Mouse (Mus musculus) embryonic facial prominence, embryonic 14.5 days (tissue): ENCODE measurements around the gene Rnf123. TPM values are rescaled to one million over a fixed set of nuclear protein-coding genes. Genes with fewer than 3 reads are reported as not detected.

Experiments
- ATAC-seq: fragments of 200-750 bp; cut with Nextera tagmentation; 2 replicates; pipeline ENCODE4 v1.8.0; 2017; ENCODE audit warnings: low read depth, moderate number of reproducible peaks, moderate TSS enrichment
- DNase-seq: peaks from one replicate; pipeline ENCODE4 v3.0.0-alpha.2; 2015; ENCODE audit warnings: low spot score
- H3K27ac ChIP-seq: fragments of 300-500 bp; sonication (generic); replicated peaks from 2 replicates; pipeline ENCODE4 v1.5.1; 2014; ENCODE audit warnings: low read depth, mild to moderate bottlenecking, low read length, moderate library complexity
- H3K27me3 ChIP-seq: fragments of 300-500 bp; sonication (generic); replicated peaks from 2 replicates; pipeline ENCODE4 v1.6.1; 2014; ENCODE audit warnings: low read length; ENCODE audit not compliant: control insufficient read depth, insufficient read depth
- H3K36me3 ChIP-seq: fragments of 300-500 bp; sonication (generic); 2 replicates; pipeline ENCODE4 v1.6.1; 2014; ENCODE audit warnings: low read length, mixed read lengths; ENCODE audit not compliant: control insufficient read depth, insufficient read depth
- H3K4me1 ChIP-seq: fragments of 300-500 bp; sonication (generic); 2 replicates; pipeline ENCODE4 v1.6.1; 2014; ENCODE audit warnings: antibody characterized with exemption, low read length; ENCODE audit not compliant: control insufficient read depth, insufficient read depth
- H3K4me2 ChIP-seq: fragments of 300-500 bp; sonication (generic); 2 replicates; pipeline ENCODE4 v1.6.1; 2014; ENCODE audit warnings: low read depth, mild to moderate bottlenecking, low read length, moderate library complexity, mixed read lengths
- H3K4me3 ChIP-seq: fragments of 300-500 bp; sonication (generic); 2 replicates; pipeline ENCODE4 v1.5.1; 2014; ENCODE audit warnings: low read depth, mild to moderate bottlenecking, low read length
- H3K9ac ChIP-seq: fragments of 300-500 bp; sonication (generic); 2 replicates; pipeline ENCODE4 v1.6.1; 2014; ENCODE audit warnings: low read depth, mild to moderate bottlenecking, low read length, moderate library complexity, mixed read lengths
- H3K9me3 ChIP-seq: fragments of 300-500 bp; sonication (generic); 2 replicates; pipeline ENCODE4 v1.6.1; 2016; ENCODE audit warnings: low read length; ENCODE audit not compliant: control insufficient read depth
- WGBS: fragments of 180-500 bp; shearing (Covaris S2); extraction: QIAGEN DNeasy Blood & Tissue Kit; methylation state at CpG from one replicate; pipeline ENCODE4 v1.1.7; 2014; 5-methylcytosine and 5-hydroxymethylcytosine counted together
- microRNA-seq: library from miRNA; unstranded; fragments of <30 nt; microRNA quantifications from one replicate; pipeline ENCODE4, GENCODE M21; 2016; ENCODE audit warnings: borderline number of aligned reads
- polyA plus RNA-seq: library from polyadenylated mRNA; unstranded; fragments of >200 nt; fragmentation: Nextera tagmentation; extraction: Ambion mirVana; gene quantifications from 2 replicates; pipeline ENCODE4 v1.2.1, GENCODE M21; 2014

Rnf123 gene
- polyA plus RNA-seq, 1 experiment from 2014 or later: 22.9 TPM

DNA sequence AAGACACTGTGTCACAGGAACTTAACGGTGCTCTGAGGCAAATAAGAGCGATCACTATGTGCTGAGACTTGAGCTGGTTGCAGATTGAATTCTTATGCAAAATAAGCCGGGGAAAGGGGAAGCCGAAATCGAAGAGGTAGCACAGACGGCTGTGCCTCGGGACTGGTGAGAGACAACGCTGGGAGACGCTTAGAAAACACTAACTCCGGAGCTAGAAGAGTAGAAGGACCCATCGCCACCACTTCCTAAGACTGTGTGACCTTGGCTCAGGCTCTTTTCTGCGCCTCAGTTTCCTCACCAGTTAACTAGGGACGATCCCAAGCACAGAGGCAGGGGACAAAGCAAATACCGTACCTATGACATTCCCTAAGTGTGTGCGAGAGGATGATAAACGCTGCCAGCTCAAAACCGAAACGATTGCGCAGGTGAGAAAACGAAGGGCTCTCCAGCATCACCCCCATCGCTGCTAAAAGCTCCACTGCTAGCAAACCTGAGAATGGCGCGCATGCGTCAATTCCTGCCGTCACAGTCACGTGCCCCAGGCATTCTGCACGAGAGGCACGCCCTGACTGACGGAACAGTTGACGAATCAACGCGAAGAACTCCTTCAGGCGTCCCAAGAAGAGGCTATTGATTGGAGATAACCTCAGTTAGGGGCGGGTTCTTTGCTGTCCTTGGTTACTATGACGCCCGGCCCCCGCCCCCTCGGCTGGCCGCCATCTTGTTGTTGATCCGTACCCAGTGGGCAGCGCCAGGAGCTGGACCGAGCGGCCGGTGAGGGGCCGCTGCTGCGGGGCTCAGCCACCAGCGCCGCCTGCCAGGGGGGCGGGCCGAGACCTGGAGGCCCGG is 81.0 kb downstream of the Rnf123 start, which contains the start of gene Ip6k1:
Ip6k1 (plus strand) TSS at position 580 of the 849 bp plus-strand sequence.
- peak within 1 kb of the TSS; percentile 80 for H3K4me2 ChIP-seq
- WGBS: 1% methylated on average over 50 of the region's 51 CpGs
- no peaks in the 10 kb centered on the region for H3K9me3 ChIP-seq
- H3K27me3 ChIP-seq: no peaks in the 10 kb centered on the region
- peak within 1 kb of the TSS; percentile 94 for H3K27ac ChIP-seq
- no peaks in the 10 kb centered on the region for H3K36me3 ChIP-seq
- ATAC-seq (peak; percentile 99), DNase-seq (peak; percentile 100)
- H3K4me1 ChIP-seq: peaks cover 16% of the 10 kb centered on the region
- H3K9ac ChIP-seq: peak within 1 kb of the TSS; percentile 98
- H3K4me3 ChIP-seq: peak within 1 kb of the TSS; percentile 93

Small RNAs within 50 kb of the gene (microRNA-seq; reads per million reads assigned to microRNA genes)
- gene Gm47303 (not detected), gene Mir7088 (not detected)

Other genes starting within 250 kb of the Rnf123 start
- 52.2 and 61.0 TPM in 2 replicates for gene Rbm6, start 210.1 kb downstream of the Rnf123 start, polyA plus RNA-seq
- 11.4 and 11.8 TPM in 2 replicates for gene Mon1a, start 195.2 kb downstream of the Rnf123 start, polyA plus RNA-seq
- gene Mst1r, start 176.5 kb downstream of the Rnf123 start, polyA plus RNA-seq: 2.8 and 3.1 TPM in 2 replicates
- not detected in 2 replicates for gene Actl11, start 154.9 kb downstream of the Rnf123 start, polyA plus RNA-seq
- 2.2 and 2.6 TPM in 2 replicates for gene Camkv, start 147.7 kb downstream of the Rnf123 start, polyA plus RNA-seq
- gene Traip, start 133.2 kb downstream of the Rnf123 start, polyA plus RNA-seq: 15.5 and 23.4 TPM in 2 replicates
- gene Uba7, start 107.8 kb downstream of the Rnf123 start, polyA plus RNA-seq: 25.5 and 28.1 TPM in 2 replicates
- 5.9 and 6.9 TPM in 2 replicates for gene Gm20661, start 100.3 kb downstream of the Rnf123 start, polyA plus RNA-seq
- gene Inka1, start 97.5 kb downstream of the Rnf123 start, polyA plus RNA-seq: 77.7 and 84.8 TPM in 2 replicates
- 8.6 and 12.5 TPM in 2 replicates for gene Cdhr4, start 90.8 kb downstream of the Rnf123 start, polyA plus RNA-seq
- gene Gm20662, start 87.0 kb downstream of the Rnf123 start, polyA plus RNA-seq: 0.56 TPM in 1 of 2 replicates, not detected in the other
- gene Ip6k1, start 80.8 kb downstream of the Rnf123 start, polyA plus RNA-seq: 29.0 and 31.5 TPM in 2 replicates
- 36.6 and 37.0 TPM in 2 replicates for gene Gmppb, start 34.1 kb downstream of the Rnf123 start, polyA plus RNA-seq
- gene Amigo3, start 30.2 kb downstream of the Rnf123 start, polyA plus RNA-seq: 4.1 and 4.6 TPM in 2 replicates
- gene Mst1, start 2.9 kb downstream of the Rnf123 start, polyA plus RNA-seq: 0.89 and 1.5 TPM in 2 replicates
- gene Apeh, start 11.3 kb upstream of the Rnf123 start, polyA plus RNA-seq: 39.9 and 48.6 TPM in 2 replicates
- 1.1 TPM in 2 replicates for gene Bsn, start 107.0 kb upstream of the Rnf123 start, polyA plus RNA-seq
- gene Dag1, start 180.6 kb upstream of the Rnf123 start, polyA plus RNA-seq: 101 and 107 TPM in 2 replicates
- gene Nicn1, start 207.1 kb upstream of the Rnf123 start, polyA plus RNA-seq: 38.6 and 38.9 TPM in 2 replicates
- gene Amt, start 213.5 kb upstream of the Rnf123 start, polyA plus RNA-seq: 6.1 and 6.2 TPM in 2 replicates
- gene Rhoa, start 222.8 kb upstream of the Rnf123 start, polyA plus RNA-seq: 326 and 351 TPM in 2 replicates
- 38.2 and 47.8 TPM in 2 replicates for gene Tcta, start 222.8 kb upstream of the Rnf123 start, polyA plus RNA-seq